Mouse (Mus musculus): ENCODE results near the gene Olfr418. TPM values are rescaled to one million over a fixed set of nuclear protein-coding genes. Genes with fewer than 3 reads are reported as not detected.
"Not testable (repeated sequence)": the region's sequence is repeated elsewhere in the genome, so short reads cannot be mapped to it uniquely, and the experiment has no call there.

The Olfr418 gene
- not detected for total RNA-seq (2021)

DNA sequence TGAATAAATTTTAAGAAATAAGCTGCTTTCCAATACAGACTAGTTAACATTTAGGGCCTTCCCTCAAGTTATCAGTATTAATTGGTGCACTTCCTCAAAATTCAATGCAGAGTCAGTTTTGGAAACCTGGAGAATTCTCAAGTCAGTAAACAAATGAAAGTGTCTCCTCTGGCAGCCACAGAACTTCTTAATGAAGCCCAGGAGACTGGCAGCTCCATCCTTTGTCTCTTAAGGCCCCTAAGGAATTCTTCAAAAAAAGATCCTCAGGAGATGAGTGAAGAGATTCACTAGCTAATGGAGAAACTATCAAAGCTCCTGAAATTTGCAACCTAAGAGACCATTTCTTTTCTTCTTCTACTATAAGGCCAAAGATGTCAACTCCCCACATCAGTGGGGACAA, at the start of gene Olfr418:
Olfr418 (plus strand) TSS at position 301 of the 400 bp plus-strand sequence.
- DNase-seq (ENCODE audit: extremely low spot score in 1 of 2, low spot score in 1 of 2) = no peak

DNA sequence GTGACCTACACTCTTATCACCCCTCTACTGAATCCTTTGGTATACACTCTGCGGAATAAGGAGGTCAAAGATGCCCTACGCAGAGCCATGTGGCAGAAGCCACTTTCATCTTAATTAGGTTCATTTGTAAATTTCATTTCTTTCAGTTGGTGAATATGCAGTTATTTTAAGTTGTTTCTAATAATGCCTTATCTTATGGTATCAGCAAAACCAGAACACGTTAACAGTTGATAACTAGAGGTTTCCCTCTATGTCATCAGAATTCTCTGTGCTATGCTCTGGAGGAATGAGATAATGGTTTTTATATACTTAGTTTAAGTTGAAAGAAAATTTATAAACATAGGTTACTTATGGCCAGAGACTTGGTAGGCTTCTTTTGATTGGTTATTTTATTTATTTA, 49.3 kb upstream of the Olfr418 start:
- no peak for DNase-seq (ENCODE audit: extremely low spot score in 1 of 2, low spot score in 1 of 2)

DNA sequence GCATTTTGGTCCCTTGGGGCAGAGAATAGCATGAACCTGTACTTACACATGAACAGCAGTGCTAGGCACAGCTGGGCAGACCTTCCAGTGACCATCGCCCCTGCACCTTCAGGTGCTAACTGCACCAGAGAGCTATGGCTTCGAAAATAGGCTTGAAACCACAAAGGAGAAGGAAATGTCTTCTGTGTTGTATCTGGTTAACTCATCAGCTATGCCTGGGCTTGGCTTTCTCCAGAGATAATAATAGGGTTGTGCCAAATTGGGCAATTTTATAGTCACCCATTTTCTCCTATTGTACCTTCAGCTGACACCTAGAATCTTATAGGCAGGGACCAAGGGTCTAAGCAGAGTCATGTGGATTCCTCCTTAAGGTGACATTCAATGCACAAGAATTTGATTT, 38.7 kb upstream of the Olfr418 start, which contains the start of gene Fcer1a:
Fcer1a (minus strand) TSS at position 134 of the 400 bp plus-strand sequence.
- DNase-seq (ENCODE audit: extremely low spot score in 1 of 2, low spot score in 1 of 2) = no peak

DNA sequence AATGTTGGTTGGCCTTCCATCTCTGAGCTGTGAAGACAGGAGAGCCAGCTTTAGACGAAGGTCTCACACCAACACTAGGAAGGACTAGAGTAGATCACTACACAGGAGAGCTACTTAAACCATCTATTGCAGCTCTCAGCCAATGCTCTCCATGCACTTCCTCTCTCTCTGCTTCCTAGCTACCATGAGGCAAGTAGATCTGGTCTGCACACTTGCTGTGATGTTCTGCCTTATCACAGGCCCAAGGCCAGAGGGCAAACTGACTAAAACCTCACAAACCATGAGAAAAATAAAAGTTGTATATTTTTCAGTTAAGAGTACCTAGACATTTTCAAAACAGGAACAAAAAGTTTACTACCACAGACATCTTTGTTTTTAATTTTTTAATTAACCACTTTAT, 28.8 kb upstream of the Olfr418 start:
- DNase-seq (ENCODE audit: extremely low spot score in 1 of 2, low spot score in 1 of 2) = not testable (repeated sequence)

DNA sequence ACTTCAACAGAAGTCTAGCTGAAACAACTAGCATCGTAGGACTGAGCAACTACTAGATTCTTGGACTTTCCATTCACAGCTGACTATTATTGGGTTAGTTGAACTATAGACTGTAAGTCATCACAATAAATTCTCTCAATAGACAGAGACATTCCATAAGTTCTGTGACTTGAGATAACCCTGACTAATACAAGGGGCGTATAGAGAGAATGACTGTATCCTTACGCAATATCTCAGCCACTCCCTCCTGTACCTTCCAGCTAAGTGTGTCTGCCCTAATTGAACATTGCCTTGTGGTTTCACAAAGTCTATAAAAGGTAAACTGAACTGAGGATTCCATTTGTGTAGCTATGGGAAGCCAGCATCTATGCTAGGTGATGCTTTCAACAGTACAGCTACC, 15.9 kb upstream of the Olfr418 start:
- DNase-seq (ENCODE audit: extremely low spot score in 1 of 2, low spot score in 1 of 2) = no peak

DNA sequence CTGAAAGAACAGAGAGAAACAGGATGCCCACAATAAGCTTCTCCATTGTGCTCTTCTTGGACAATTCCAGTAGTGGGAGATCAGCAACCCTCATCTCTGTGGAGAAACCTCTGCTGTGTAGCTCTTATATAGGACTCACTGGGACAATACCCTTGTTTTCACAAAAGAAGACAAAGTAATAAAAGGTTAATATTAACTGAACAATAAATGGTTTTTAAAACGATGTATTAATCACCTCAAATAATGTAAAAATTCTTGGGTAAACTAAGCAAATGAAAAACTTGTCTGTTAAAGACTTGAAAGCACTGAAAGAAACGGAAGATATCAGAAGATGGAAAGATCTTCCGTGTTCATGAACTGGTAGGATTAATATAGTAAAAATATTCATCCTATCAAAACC, 11.9 kb downstream of the Olfr418 start, which contains the start of gene Mptx2:
Mptx2 (minus strand) TSS at position 101 of the 400 bp plus-strand sequence.
- DNase-seq (ENCODE audit: extremely low spot score in 1 of 2, low spot score in 1 of 2) = no peak

DNA sequence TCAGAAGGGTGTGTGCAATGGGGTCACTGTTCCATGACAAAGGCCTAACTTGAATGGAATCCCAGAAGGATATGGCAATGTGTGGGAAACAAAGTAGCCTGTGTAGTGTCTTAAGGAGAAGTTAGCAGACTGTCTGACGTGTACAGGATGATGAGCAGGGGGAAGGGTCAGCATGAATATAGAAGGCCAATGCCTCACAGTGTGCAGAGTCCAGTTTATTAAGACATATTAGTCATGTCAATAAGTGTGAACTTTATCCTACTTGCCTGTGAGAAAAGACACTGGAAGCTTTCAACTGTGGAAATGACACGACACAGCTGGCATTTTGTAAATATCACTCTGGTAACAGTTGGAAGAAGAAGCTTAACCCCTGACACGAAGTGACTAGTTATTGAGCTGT, 37.0 kb downstream of the Olfr418 start:
- DNase-seq (ENCODE audit: extremely low spot score in 1 of 2, low spot score in 1 of 2) = not testable (repeated sequence)

DNA sequence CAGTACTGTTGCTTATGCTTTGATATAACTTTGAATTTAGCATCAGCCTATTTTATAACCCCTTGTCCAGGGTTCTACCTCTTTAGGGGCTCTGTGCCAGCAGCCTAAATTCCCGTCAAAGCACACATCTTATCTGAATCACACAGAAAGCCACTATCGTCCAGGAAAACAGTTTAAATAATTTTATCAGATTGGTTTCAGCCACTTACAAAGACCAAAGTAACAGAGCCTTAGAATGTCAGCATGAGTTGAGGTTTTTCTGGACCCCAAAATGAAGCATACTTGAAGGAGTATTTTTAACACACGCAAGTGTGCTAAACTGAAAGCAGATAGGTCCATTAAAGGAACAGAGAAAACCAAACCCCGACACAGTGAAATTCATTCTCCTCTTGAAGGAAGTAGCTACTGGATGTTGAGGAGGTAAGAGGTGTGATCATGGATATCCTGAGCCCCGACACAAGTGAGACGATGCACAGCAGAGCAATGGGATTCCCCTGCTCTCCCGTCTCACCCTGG, 47.8 kb downstream of the Olfr418 start:
- not testable (repeated sequence) for DNase-seq (ENCODE audit: extremely low spot score in 1 of 2, low spot score in 1 of 2)

DNA sequence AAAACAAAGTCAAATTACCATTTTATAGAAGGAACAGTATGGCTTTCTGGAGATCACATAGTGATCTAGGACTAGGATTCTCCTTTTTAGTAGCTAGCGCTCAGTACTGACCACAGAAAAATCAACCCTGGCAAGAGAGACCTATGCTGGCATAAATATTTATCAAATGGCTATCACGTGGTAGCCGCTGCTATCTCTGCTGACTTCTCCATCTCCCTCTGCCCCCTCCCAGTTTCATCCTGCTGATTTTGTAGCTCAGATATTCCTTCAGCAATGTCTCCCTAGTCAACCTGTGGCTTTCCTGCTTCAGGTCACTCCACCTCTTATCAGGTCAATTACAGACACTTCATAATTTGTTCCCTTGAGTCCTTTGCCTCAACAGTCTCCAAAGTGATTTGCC, 49.9 kb downstream of the Olfr418 start:
- no peak for DNase-seq (ENCODE audit: extremely low spot score in 1 of 2, low spot score in 1 of 2)

DNA sequence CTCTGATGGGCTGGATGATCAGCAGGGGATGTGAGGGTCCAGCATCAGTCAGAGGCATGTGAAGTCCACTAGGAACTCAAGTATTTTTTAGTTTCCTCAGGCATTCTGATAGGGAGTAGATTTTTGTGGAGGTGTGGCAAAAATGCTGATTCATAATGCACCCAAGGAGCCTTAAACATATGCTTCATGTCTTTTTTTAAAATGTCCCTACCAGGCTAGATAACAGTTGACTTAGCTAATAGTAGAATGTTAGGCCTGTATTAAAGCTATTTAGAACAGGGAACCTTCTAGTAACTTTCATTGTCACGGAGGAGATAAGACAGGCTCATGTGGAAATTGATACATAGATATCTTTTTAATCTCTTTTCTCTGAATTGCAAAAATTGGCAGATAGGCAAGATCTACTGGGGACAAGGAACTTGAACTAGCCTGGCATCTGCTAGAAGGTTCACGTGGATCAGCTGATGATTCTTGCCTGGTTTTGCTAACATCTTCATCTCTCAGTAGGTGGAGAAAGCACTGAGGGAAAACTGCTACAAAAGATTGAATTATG, 52.2 kb downstream of the Olfr418 start:
- DNase-seq (ENCODE audit: extremely low spot score in 1 of 2, low spot score in 1 of 2) = no peak

DNA sequence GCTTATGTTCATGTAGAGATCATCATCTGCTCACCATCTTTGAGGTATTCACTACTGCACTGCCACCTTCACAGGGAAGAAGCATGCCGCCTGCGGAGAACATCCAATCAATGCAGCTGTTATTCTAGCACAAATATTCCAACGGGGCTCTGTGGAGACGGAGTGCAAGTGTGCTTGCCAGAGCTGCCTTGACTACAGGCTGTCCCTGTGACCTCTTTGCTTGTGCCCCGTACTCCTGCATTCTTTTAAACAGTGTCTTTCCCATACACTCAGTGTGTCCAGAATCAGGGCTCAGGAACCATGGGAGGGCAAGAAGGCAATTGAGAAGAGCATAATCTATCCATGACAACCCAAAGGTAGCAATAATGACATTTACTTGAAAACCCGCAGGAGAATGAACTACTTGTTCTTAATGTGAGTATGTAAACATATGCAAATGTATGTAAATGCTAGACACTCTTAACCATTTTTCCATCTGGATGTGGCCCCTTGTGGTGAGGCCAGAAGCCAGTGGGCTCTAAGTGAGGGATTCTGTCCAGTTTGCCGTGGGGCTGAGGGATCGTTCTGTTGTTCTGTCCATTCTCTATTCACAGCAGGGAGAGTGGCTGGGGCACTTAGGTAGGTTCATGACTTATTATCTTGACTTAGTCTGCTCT, 55.9 kb downstream of the Olfr418 start:
- no peak for DNase-seq (ENCODE audit: extremely low spot score in 1 of 2, low spot score in 1 of 2)

DNA sequence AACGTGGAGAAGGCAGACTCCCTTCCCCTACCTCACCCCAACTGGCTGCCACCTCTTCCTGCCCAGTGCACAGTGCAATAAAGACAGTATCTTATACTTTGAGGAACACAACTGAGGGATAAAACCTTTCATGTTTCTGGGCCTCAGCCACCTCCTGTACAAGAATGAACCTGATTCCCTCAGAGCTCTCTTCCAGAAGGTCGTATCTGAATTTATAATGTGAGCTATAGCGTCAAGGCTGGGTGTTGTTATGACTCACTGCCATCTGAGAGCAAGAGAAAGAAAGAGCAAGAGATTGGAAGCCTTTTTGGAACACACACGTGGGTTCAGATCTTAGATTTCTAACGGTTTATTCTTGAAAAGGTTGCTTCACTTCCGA, 56.4 kb downstream of the Olfr418 start:
- no peak for DNase-seq (ENCODE audit: extremely low spot score in 1 of 2, low spot score in 1 of 2)

Other genes with a start within 250 kb of the Olfr418 start
- gene Olfr1408, start 128.6 kb upstream of the Olfr418 start, total RNA-seq (2021) = not detected
- gene Olfr1406, start 75.4 kb upstream of the Olfr418 start, total RNA-seq (2021) = not detected
- not detected for gene Olfr218, start 68.2 kb upstream of the Olfr418 start, total RNA-seq (2021)
- not detected for gene Olfr1404, start 53.6 kb upstream of the Olfr418 start, total RNA-seq (2021)
- gene Fcer1a, start 38.8 kb upstream of the Olfr418 start, total RNA-seq (2021) = not detected
- gene Mptx2, start 11.8 kb downstream of the Olfr418 start, total RNA-seq (2021) = not detected
- 10 to 100 TPM; 64.9 to 73.8 TPM for gene Ackr1, start 67.7 kb downstream of the Olfr418 start, total RNA-seq (2021)
- gene Aim2, start 84.9 kb downstream of the Olfr418 start, total RNA-seq (2021) = 1 to 10 TPM; 3.2 to 4.6 TPM
- 100 to 1,000 TPM; 362 to 370 TPM for gene Cadm3, start 101.7 kb downstream of the Olfr418 start, total RNA-seq (2021)
- gene Ifi206, start 225.0 kb downstream of the Olfr418 start, total RNA-seq (2021) = not detected

All from layer of hippocampus, postnatal 25 days (tissue).